Mouse (Mus musculus) intestine, embryonic 14.5 days (tissue): ENCODE data around the gene Crebzf. TPM values are rescaled to one million over a fixed set of nuclear protein-coding genes. Genes with fewer than 3 reads are reported as not detected.

Source experiments
- ATAC-seq: fragments of 200-750 bp; cut with Nextera tagmentation; replicated peaks from 2 replicates; pipeline ENCODE4 v1.8.0; 2017; ENCODE audit warnings: low read depth, moderate number of reproducible peaks, moderate TSS enrichment, moderate library complexity; ENCODE audit not compliant: low FRiP score, low TSS enrichment
- DNase-seq: peaks from one replicate; pipeline ENCODE4 v3.0.0-alpha.2; 2018; ENCODE audit warnings: low spot score
- H3K27ac ChIP-seq: fragments of 300-500 bp; sonication (generic); 2 replicates; pipeline ENCODE4 v1.5.1; 2014; ENCODE audit warnings: low read depth, mild to moderate bottlenecking, control low read depth
- H3K27me3 ChIP-seq: fragments of 300-500 bp; sonication (generic); replicated peaks from 2 replicates; pipeline ENCODE4 v1.6.1; 2014; ENCODE audit warnings: low read length, control low read depth; ENCODE audit not compliant: control insufficient read depth, insufficient read depth
- H3K36me3 ChIP-seq: fragments of 300-500 bp; sonication (generic); 2 replicates; pipeline ENCODE4 v1.6.1; 2014; ENCODE audit warnings: low read length, control low read depth; ENCODE audit not compliant: control insufficient read depth, insufficient read depth
- H3K4me1 ChIP-seq: fragments of 300-500 bp; sonication (generic); replicated peaks from 2 replicates; pipeline ENCODE4 v1.6.1; 2014; ENCODE audit warnings: low read length, control low read depth, mixed read lengths; ENCODE audit not compliant: control insufficient read depth, insufficient read depth
- H3K4me2 ChIP-seq: fragments of 300-500 bp; sonication (generic); 2 replicates; pipeline ENCODE4 v1.6.1; 2014; ENCODE audit warnings: low read length
- H3K4me3 ChIP-seq: fragments of 300-500 bp; sonication (generic); 2 replicates; pipeline ENCODE4 v1.5.1; 2014; ENCODE audit warnings: low read depth, low read length, control low read depth, mixed read lengths
- H3K9ac ChIP-seq: fragments of 300-500 bp; sonication (generic); 2 replicates; pipeline ENCODE4 v1.6.1; 2014; ENCODE audit warnings: mild to moderate bottlenecking, low read length
- H3K9me3 ChIP-seq: fragments of 300-500 bp; sonication (generic); 2 replicates; pipeline ENCODE4 v1.6.1; 2016; ENCODE audit warnings: low read length, control low read depth; ENCODE audit not compliant: control insufficient read depth
- WGBS: fragments of 180-500 bp; shearing (Covaris S2); extraction: QIAGEN DNeasy Blood & Tissue Kit; methylation state at CpG from one replicate; pipeline ENCODE4 v1.1.7; 2014; 5-methylcytosine and 5-hydroxymethylcytosine counted together
- polyA plus RNA-seq: library from polyadenylated mRNA; unstranded; fragments of >200 nt; fragmentation: Nextera tagmentation; extraction: Ambion mirVana; gene quantifications from 2 replicates; pipeline ENCODE4 v1.2.1, GENCODE M21; 2014

The Crebzf gene
- polyA plus RNA-seq, 1 experiment from 2014 or later, result 43.7 TPM

GRCm38 (mm10) chr7:90442070-90442469 lies 459 bp upstream of the Crebzf start:
- Histone ChIP-seq H3K4me3 (peak overlapping the region; percentile 100), H3K27ac (peak overlapping the region; percentile 99; the same call in 1 of the 2 replicates), H3K4me1 (0 out of 2 replicates have a peak, but pooled peaks cover 3% of the 10 kb centered on the region), H3K36me3 (peaks cover 5% of the 10 kb centered on the region), H3K9me3 (no peaks in the 10 kb centered on the region), H3K27me3 (no peaks in the 10 kb centered on the region), H3K4me2 (peak overlapping the region; percentile 57), H3K9ac (peak overlapping the region; percentile 96)
- WGBS, result 12% methylated on average over 4 of the region's 4 CpGs
- DNase-seq, result no peak
- peak; percentile 22; the same call in 1 of the 2 replicates for ATAC-seq

- WGBS, result under 1% methylated on average over 112 of the region's 123 CpGs
Observed at GRCm38 (mm10) chr7:90443101-90444091, 867 bp downstream of the Crebzf start.

GRCm38 (mm10) chr7:90444206-90444605 lies 1.7 kb downstream of the Crebzf start:
- Histone ChIP-seq H3K27me3 (no peaks in the 10 kb centered on the region), H3K4me1 (0 out of 2 replicates have a peak, but pooled peaks cover 3% of the 10 kb centered on the region), H3K4me3 (peak overlapping the region; percentile 100), H3K9me3 (no peaks in the 10 kb centered on the region), H3K36me3 (peaks cover 25% of the 10 kb centered on the region), H3K9ac (peak overlapping the region; percentile 96), H3K4me2 (peak overlapping the region; percentile 98), H3K27ac (no peak overlapping the region)
- 0% methylated on average over 6 of the region's 6 CpGs for WGBS
- no peak for DNase-seq
- no peak for ATAC-seq

More at GRCm38 (mm10) chr7:90443101-90444091, 867 bp downstream of the Crebzf start:
- Histone ChIP-seq H3K4me3 (peak overlapping the region; percentile 100), H3K27ac (peak overlapping the region; percentile 99), H3K36me3 (peaks cover 18% of the 10 kb centered on the region), H3K4me1 (0 out of 2 replicates have a peak, but pooled peaks cover 3% of the 10 kb centered on the region), H3K27me3 (no peaks in the 10 kb centered on the region), H3K9me3 (no peaks in the 10 kb centered on the region), H3K4me2 (peak overlapping the region; percentile 98), H3K9ac (peak overlapping the region; percentile 96)
- DNase-seq, result peak; percentile 87
- peak; percentile 63 for ATAC-seq

GRCm38 (mm10) chr7:90456149-90456844 lies 13.8 kb downstream of the Crebzf start:
- Histone ChIP-seq H3K9me3 (no peaks in the 10 kb centered on the region), H3K36me3 (peaks cover 32% of the 10 kb centered on the region), H3K4me3 (peak overlapping the region; percentile 53), H3K27ac (peak overlapping the region; percentile 84), H3K9ac (peak overlapping the region; percentile 70), H3K27me3 (no peaks in the 10 kb centered on the region), H3K4me2 (peak overlapping the region; percentile 72), H3K4me1 (peaks cover 8% of the 10 kb centered on the region)
- DNase-seq (no peak), ATAC-seq (no peak)
- WGBS, result 28% methylated on average over 7 of the region's 7 CpGs

GRCm38 (mm10) chr7:90456845-90457468 lies 14.4 kb downstream of the Crebzf start, which contains the start of gene Tmem126a:
TSS of gene Tmem126a (minus strand) at chr7:90457229.
- Histone ChIP-seq H3K9me3 (no peaks in the 10 kb centered on the region), H3K27me3 (no peaks in the 10 kb centered on the region), H3K9ac (peak within 1 kb of the TSS; percentile 70), H3K4me1 (peaks cover 8% of the 10 kb centered on the region), H3K4me2 (peak within 1 kb of the TSS; percentile 72), H3K4me3 (peak within 1 kb of the TSS; percentile 53), H3K27ac (peak within 1 kb of the TSS; percentile 84), H3K36me3 (peaks cover 25% of the 10 kb centered on the region)
- peak; percentile 95 for ATAC-seq
- peak; percentile 92 for DNase-seq
- under 1% methylated on average over 41 of the region's 41 CpGs for WGBS

GRCm38 (mm10) chr7:90457517-90457916 lies 15.0 kb downstream of the Crebzf start:
- DNase-seq, result no peak
- ATAC-seq, result peak; percentile 48
- Histone ChIP-seq H3K27ac (peak overlapping the region; percentile 84), H3K27me3 (no peaks in the 10 kb centered on the region), H3K9me3 (no peaks in the 10 kb centered on the region), H3K36me3 (peaks cover 21% of the 10 kb centered on the region), H3K4me2 (peak overlapping the region; percentile 72), H3K9ac (peak overlapping the region; percentile 70), H3K4me3 (peak overlapping the region; percentile 53), H3K4me1 (peaks cover 8% of the 10 kb centered on the region)
- WGBS, result 16% methylated on average over 10 of the region's 10 CpGs

- Histone ChIP-seq H3K4me3 (no peak overlapping the region), H3K4me1 (peaks cover 8% of the 10 kb centered on the region), H3K36me3 (no peaks in the 10 kb centered on the region), H3K9me3 (no peaks in the 10 kb centered on the region), H3K27ac (no peak overlapping the region), H3K4me2 (no peak overlapping the region), H3K27me3 (no peaks in the 10 kb centered on the region), H3K9ac (no peak overlapping the region)
- ATAC-seq (no peak), DNase-seq (no peak)
- WGBS, result 46% methylated on average over 10 of the region's 10 CpGs
Observed at GRCm38 (mm10) chr7:90460330-90460729, 17.8 kb downstream of the Crebzf start.

- ATAC-seq, result no peak
Observed at GRCm38 (mm10) chr7:90460930-90461329, 18.4 kb downstream of the Crebzf start.

More at GRCm38 (mm10) chr7:90460930-90461329, 18.4 kb downstream of the Crebzf start:
- no peaks in the 10 kb centered on the region for H3K27me3 ChIP-seq
- no peak overlapping the region for H3K4me3 ChIP-seq
- no peaks in the 10 kb centered on the region for H3K9me3 ChIP-seq
- H3K4me1 ChIP-seq, result peaks cover 5% of the 10 kb centered on the region
- H3K9ac ChIP-seq, result no peak overlapping the region
- DNase-seq, result peak; percentile 56
- WGBS, result 20% methylated on average over 14 of the region's 14 CpGs
- H3K4me2 ChIP-seq, result no peak overlapping the region
- no peak overlapping the region for H3K27ac ChIP-seq
- H3K36me3 ChIP-seq, result no peaks in the 10 kb centered on the region
